ENCODE assay signal across 1 mouse cellular context in the genomic region with DNA sequence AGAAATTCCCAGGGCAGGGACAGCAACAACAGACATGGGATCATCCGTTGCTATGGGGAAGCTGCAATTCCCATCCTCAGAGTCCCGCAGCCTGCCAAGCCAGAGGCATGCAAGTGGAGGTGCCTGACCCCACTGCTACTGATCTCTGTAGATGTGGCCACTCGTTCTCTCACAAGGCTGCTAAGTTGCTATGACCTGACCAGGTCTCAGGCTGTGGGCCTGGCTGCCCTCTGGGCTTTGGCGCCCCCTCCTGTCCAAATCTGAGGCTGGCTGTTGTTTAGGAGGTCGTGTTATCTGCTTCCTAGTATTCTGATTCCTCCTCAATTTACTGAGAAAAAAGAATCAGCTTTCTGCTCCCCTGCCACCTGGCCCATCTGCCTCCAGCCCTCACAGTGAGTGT.
TF ChIP-seq lines count a peak whose summit lies in the region.

No protein-coding gene starts in this region.

TF ChIP-seq in C2C12, 6 proteins besides CTCF, POLR2A, EP300 and RAD21 (continued from another document):
- TF ChIP-seq MYOD1 (IDR thresholded peaks at IDR 0.05; ENCODE audit: control insufficient read depth, insufficient read length, low read depth), result no peak
